Mouse (Mus musculus) heart, postnatal 0 days (tissue): ENCODE data around the gene Tubgcp6. TPM values are rescaled to one million over a fixed set of nuclear protein-coding genes. Genes with fewer than 3 reads are reported as not detected.
A peak's percentile ranks its signal among the peaks of the same experiment; 100 is the strongest.

Source experiments
- ATAC-seq: fragments of 200-750 bp; cut with Nextera tagmentation; 2 replicates; pipeline ENCODE4 v1.8.0; 2017; ENCODE audit warnings: low read depth, moderate number of reproducible peaks, moderate library complexity; ENCODE audit not compliant: insufficient read depth
- DNase-seq: peaks from one replicate; pipeline ENCODE4 v3.0.0-alpha.2; 2016; ENCODE audit warnings: low spot score
- H3K27ac ChIP-seq: fragments of 300-500 bp; sonication (generic); 2 replicates; pipeline ENCODE4 v1.5.1; 2014; ENCODE audit warnings: low read depth, mild to moderate bottlenecking
- H3K27me3 ChIP-seq: fragments of 300-500 bp; sonication (generic); 2 replicates; pipeline ENCODE4 v1.6.1; 2014; ENCODE audit warnings: low read length, mixed read lengths; ENCODE audit not compliant: control insufficient read depth, insufficient read depth
- H3K36me3 ChIP-seq: fragments of 300-500 bp; sonication (generic); replicated peaks from 2 replicates; pipeline ENCODE4 v1.6.1; 2014; ENCODE audit warnings: low read length, mixed read lengths; ENCODE audit not compliant: control insufficient read depth, insufficient read depth
- H3K4me1 ChIP-seq: fragments of 300-500 bp; sonication (generic); 2 replicates; pipeline ENCODE4 v1.6.1; 2014; ENCODE audit warnings: antibody characterized with exemption; ENCODE audit not compliant: control insufficient read depth, insufficient read depth
- H3K4me2 ChIP-seq: fragments of 300-500 bp; sonication (generic); 2 replicates; pipeline ENCODE4 v1.6.1; 2014; ENCODE audit warnings: low read depth, mild to moderate bottlenecking, low read length, moderate library complexity
- H3K4me3 ChIP-seq: fragments of 300-500 bp; sonication (generic); 2 replicates; pipeline ENCODE4 v1.5.1; 2014; ENCODE audit warnings: low read depth, low read length
- H3K9ac ChIP-seq: fragments of 300-500 bp; sonication (generic); replicated peaks from 2 replicates; pipeline ENCODE4 v1.6.1; 2014; ENCODE audit warnings: low read depth, low read length, mixed read lengths
- H3K9me3 ChIP-seq: fragments of 300-500 bp; sonication (generic); replicated peaks from 2 replicates; pipeline ENCODE4 v1.6.1; 2016; ENCODE audit warnings: low read length; ENCODE audit not compliant: control insufficient read depth
- CTCF ChIP-seq: IDR thresholded peaks from 2 replicates; pipeline ENCODE4 v1.5.1; 2016; ENCODE audit warnings: antibody characterized with exemption, control low read depth, low read depth
- EP300 ChIP-seq: IDR thresholded peaks from 2 replicates; pipeline ENCODE4 v1.6.1; 2016; ENCODE audit warnings: antibody characterized with exemption, low read depth
- WGBS: fragments of 180-500 bp; shearing (Covaris S2); extraction: QIAGEN DNeasy Blood & Tissue Kit; methylation state at CpG from one replicate; pipeline ENCODE4 v1.1.7; 2014; 5-methylcytosine and 5-hydroxymethylcytosine counted together
- polyA plus RNA-seq: library from polyadenylated mRNA; unstranded; fragments of >200 nt; fragmentation: Nextera tagmentation; extraction: Ambion mirVana; gene quantifications from 2 replicates; pipeline ENCODE4 v1.2.1, GENCODE M21; 2015
- total RNA-seq: library from RNA; depleted of rRNA; stranded (reverse); fragments of >200 nt; gene quantifications from 2 replicates; pipeline ENCODE4 v1.2.3, GENCODE M21; 2014; ENCODE audit warnings: low replicate concordance

Tubgcp6 gene
- total and polyA plus RNA-seq, 2 experiments from 2014 or later, result 4.4 to 26.9 TPM

GRCm38 (mm10) chr15:89150041-89150390, 27.1 kb upstream of the Tubgcp6 start:
- Histone ChIP-seq H3K36me3 (peaks cover 12% of the 10 kb centered on the region), H3K4me3 (peak overlapping the region; percentile 63), H3K9ac (no peak overlapping the region), H3K27ac (no peak overlapping the region; the same call in 1 of the 2 replicates), H3K27me3 (peaks cover 46% of the 10 kb centered on the region), H3K4me1 (peaks cover 15% of the 10 kb centered on the region), H3K9me3 (no peaks in the 10 kb centered on the region), H3K4me2 (peak overlapping the region; percentile 93)
- TF ChIP-seq EP300 (no peak), CTCF (no peak)
- ATAC-seq, result no peak
- 7% methylated on average over 13 of the region's 13 CpGs for WGBS
- no peak for DNase-seq

- ATAC-seq (peak; percentile 45), DNase-seq (peak; percentile 55)
- TF ChIP-seq CTCF (no peak), EP300 (no peak)
- Histone ChIP-seq H3K9me3 (no peaks in the 10 kb centered on the region), H3K4me2 (peak within 1 kb of the TSS; percentile 93), H3K4me1 (peaks cover 15% of the 10 kb centered on the region), H3K27me3 (peaks cover 51% of the 10 kb centered on the region), H3K9ac (peak within 1 kb of the TSS; percentile 54), H3K36me3 (peaks cover 7% of the 10 kb centered on the region), H3K27ac (peak within 1 kb of the TSS; percentile 28; the same call in 1 of the 2 replicates), H3K4me3 (peak within 1 kb of the TSS; percentile 63)
- under 1% methylated on average over 60 of the region's 61 CpGs for WGBS
These were observed 26.5 kb upstream of the Tubgcp6 start, which contains the start of gene Mapk11 for GRCm38 (mm10) chr15:89149271-89150040. TSS of gene Mapk11 (minus strand) at chr15:89149628.

DNA sequence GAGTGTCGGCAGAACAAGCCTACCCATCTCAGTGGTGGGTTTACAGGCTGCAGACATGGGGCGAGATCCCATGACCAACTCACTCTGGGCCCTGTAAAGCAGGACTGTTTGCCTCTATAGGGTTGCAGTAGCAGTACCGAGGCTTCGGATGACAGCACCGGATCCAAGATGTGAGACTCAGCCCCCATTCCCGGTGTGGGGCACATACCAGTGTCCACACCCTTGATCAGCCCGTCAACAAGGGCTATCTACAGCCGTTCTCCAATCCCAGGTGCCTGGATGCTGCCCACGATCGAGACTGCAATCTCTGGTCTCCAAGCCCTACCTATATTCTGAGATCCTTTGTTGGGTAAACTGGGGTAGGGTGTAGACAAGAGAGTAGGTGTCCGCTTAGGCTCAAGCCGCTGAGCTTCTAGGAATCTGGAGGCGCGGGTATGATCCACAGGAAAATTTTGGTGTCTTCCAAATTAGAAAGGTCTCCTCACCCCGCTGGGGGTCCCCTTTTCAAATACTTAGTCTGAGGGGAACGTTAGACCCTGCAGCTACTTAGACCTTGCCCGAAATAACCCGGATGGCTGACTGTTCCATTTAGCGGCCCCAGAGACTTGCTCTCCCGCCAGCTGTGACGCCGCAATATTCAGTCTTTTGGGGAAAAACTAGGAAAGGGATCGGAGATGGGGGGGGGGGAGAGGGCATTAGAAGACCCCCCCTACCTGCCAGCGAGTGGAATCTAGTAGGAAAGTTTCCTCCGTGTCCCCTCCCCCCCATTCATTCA, 25.8 kb upstream of the Tubgcp6 start:
- peaks cover 51% of the 10 kb centered on the region for H3K27me3 ChIP-seq
- TF ChIP-seq CTCF, result no peak
- TF ChIP-seq EP300, result no peak
- peak overlapping the region; percentile 54 for H3K9ac ChIP-seq
- WGBS, result 6% methylated on average over 25 of the region's 25 CpGs
- peak overlapping the region; percentile 63 for H3K4me3 ChIP-seq
- ATAC-seq (no peak), DNase-seq (no peak)
- H3K4me1 ChIP-seq, result peaks cover 15% of the 10 kb centered on the region
- no peaks in the 10 kb centered on the region for H3K9me3 ChIP-seq
- no peaks in the 10 kb centered on the region for H3K36me3 ChIP-seq
- H3K27ac ChIP-seq, result 0 out of 2 replicates have a peak overlapping the region, but pooled peaks have one; percentile 28
- H3K4me2 ChIP-seq, result peak overlapping the region; percentile 93

DNA sequence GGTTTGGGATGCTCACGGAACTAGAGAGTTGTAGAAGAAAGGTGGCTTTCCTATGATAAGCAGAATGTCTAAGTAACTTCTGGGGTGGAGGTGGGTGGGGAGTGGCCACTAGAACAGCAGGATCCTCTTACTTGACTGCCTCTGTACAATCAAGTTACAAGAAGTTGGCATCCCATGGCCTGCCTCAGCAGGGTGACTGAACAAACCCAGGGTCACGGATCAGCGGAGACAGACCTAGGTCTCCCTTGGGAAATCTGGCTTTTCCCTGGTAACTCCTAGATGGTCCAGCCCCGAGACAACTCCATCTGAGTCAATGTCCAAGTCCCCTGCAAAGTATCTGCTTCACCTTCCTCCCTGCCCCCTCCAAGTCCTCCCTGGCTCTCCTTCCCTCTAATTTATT, 25.0 kb upstream of the Tubgcp6 start:
- H3K4me1 ChIP-seq, result peaks cover 15% of the 10 kb centered on the region
- H3K27me3 ChIP-seq, result peaks cover 51% of the 10 kb centered on the region
- ATAC-seq, result no peak
- no peak overlapping the region for H3K9ac ChIP-seq
- H3K27ac ChIP-seq, result no peak overlapping the region
- no peak overlapping the region for H3K4me3 ChIP-seq
- DNase-seq, result no peak
- no peak for TF ChIP-seq CTCF
- no peak for TF ChIP-seq EP300
- 64% methylated on average over 4 of the region's 4 CpGs for WGBS
- H3K4me2 ChIP-seq, result no peak overlapping the region
- H3K9me3 ChIP-seq, result no peaks in the 10 kb centered on the region
- H3K36me3 ChIP-seq, result no peaks in the 10 kb centered on the region

DNA sequence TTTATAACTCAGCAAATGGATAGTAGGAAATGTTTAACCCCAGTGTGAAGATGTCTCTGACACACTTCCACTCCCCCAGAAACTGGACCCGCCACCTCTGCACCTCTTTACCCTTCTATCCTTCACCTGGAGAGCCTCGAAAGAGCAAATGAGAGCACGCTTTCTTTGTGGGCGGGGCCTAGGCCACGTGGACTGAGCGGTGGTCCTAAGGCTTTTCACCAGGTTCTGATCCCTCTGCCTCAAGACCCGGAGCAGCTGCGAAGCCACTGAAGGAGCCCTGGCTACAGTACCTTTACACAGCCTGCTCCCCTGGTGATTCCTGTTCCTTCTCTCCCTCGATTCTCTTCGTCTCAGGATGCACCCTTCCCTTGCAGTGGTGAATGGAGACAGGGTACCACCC, 24.5 kb upstream of the Tubgcp6 start:
- H3K4me2 ChIP-seq, result no peak overlapping the region
- DNase-seq (no peak), ATAC-seq (no peak)
- TF ChIP-seq EP300, result no peak
- no peak for TF ChIP-seq CTCF
- WGBS, result 26% methylated on average over 10 of the region's 10 CpGs
- no peak overlapping the region for H3K27ac ChIP-seq
- H3K4me3 ChIP-seq, result no peak overlapping the region
- H3K9me3 ChIP-seq, result no peaks in the 10 kb centered on the region
- peaks cover 51% of the 10 kb centered on the region for H3K27me3 ChIP-seq
- H3K9ac ChIP-seq, result no peak overlapping the region
- peaks cover 15% of the 10 kb centered on the region for H3K4me1 ChIP-seq
- H3K36me3 ChIP-seq, result no peaks in the 10 kb centered on the region
